Mouse (Mus musculus): ENCODE results near the gene Disc1.

DNA sequence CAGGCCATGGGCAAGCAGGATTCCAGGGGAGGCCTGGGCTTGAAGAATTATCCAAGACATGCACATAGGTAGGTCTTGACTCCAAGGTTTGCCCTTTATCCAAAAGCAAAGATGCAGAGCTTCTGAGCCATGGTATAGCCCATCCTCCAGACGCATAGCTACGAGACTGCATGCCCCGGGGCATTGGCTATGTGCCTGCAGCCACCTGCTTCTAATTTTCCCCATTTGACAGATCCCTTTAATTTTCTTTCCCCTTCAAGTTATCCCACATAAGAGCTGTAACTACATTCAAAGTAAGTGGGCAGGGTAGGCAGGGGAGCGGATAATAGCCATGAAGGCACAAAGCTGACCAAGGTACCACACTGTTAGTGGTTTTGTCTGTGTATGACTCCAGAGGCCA, 225.9 kb downstream of the Disc1 start:
- no peak for TF ChIP-seq CTCF (IDR thresholded peaks at IDR 0.05; ENCODE audit: control insufficient read depth, insufficient read depth, low read length)
- TF ChIP-seq POLR2A (IDR thresholded peaks at IDR 0.05; ENCODE audit: borderline replicate concordance, control insufficient read depth, low read depth, low read length): no peak
